Mouse (Mus musculus): ENCODE results near the gene Grin1. TPM values are rescaled to one million over a fixed set of nuclear protein-coding genes. Genes with fewer than 3 reads are reported as not detected.

Gene Grin1
- polyA plus RNA-seq (2012), result not detected in 2 replicates

DNA sequence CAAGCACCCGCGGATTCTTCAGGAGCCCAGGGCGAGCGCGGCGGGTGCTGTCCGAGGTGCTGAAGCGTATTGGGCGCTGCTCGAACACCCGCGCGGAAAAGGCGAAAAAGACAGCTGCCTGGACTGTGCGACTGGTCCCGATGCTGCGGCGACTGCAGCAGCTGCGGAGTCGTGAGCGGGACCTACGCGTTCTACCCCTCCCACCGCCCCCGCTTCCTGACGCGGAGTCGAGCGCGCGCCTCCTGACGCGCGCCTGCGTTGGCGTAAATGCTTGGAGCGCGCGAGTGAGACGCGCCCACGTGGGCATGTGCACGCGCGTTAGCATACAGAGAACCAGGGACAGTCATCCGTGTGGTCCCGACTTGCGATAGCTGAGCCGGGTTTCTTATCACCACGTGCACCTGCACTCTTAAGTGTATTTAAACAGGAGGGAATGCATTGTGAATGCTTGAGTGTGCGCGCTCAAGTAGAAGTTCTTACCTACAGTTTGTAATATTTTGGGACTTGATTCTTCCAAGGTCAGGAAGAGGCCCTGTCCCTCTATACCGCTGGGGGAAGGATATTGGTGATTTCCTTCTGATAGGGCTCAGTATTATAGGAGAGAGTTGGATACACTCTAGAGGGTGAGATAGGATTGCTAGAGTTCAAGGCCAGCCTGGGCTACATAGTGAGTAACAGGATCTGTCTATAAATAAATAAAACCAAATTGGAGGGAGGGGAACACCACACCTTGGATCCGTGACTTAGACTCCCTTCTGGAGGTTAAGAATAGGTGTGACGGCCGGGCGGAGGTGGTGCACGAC lies at the start of gene Grin1:
TSS of gene Grin1 (minus strand) at position 217 of the 803 bp plus-strand sequence.
- Histone ChIP-seq H3K4me3 (replicated peaks) (no peak within 1 kb of the TSS), H3K4me1 (ENCODE audit: control insufficient read depth) (peaks cover 9% of the 10 kb centered on the region), H3K36me3 (ENCODE audit: control insufficient read depth) (no peaks in the 10 kb centered on the region), H3K27me3 (ENCODE audit: control insufficient read depth) (peaks cover 74% of the 10 kb centered on the region), H3K9me3 (ENCODE audit: control insufficient read depth, low read length) (no peaks in the 10 kb centered on the region; the same call in 1 of the 2 replicates)
- no peak for TF ChIP-seq GATA1 (IDR thresholded peaks at IDR 0.05; ENCODE audit: low read length)
- TF ChIP-seq TAL1 (IDR thresholded peaks at IDR 0.05; ENCODE audit: low read length), result no peak

- TF ChIP-seq TAL1 (IDR thresholded peaks at IDR 0.05; ENCODE audit: low read length) (no peak), GATA1 (IDR thresholded peaks at IDR 0.05; ENCODE audit: low read length) (no peak)
- H3K27me3 ChIP-seq (ENCODE audit: control insufficient read depth), result peaks cover 41% of the 10 kb centered on the region
- peaks cover 32% of the 10 kb centered on the region for H3K4me1 ChIP-seq (ENCODE audit: control insufficient read depth)
Observed at GRCm38 (mm10) chr2:25365091-25365761, 46.2 kb upstream of the Grin1 start, which contains the start of gene Uap1l1. TSS of gene Uap1l1 (minus strand) at chr2:25365682.

DNA sequence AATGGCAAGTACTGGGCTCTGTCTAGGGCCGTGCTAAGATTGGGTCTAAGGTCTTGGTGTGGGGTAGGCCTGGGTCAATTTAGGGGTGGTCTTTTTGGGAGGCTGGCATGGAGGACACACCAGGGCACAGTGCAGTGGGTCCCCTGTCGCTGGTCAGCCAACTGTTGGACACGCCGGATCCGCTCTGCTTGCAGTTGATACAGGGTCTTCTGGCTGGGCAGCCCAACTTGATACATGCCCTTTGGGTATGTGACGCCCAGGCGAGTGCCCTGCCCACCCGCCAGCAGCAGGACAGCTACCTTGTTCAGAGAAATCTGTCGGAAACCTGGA lies 45.7 kb upstream of the Grin1 start:
- Histone ChIP-seq H3K36me3 (ENCODE audit: control insufficient read depth) (peaks cover 2% of the 10 kb centered on the region), H3K27me3 (ENCODE audit: control insufficient read depth) (peaks cover 41% of the 10 kb centered on the region), H3K9me3 (ENCODE audit: control insufficient read depth, low read length) (no peaks in the 10 kb centered on the region), H3K4me1 (ENCODE audit: control insufficient read depth) (peaks cover 27% of the 10 kb centered on the region), H3K4me3 (replicated peaks) (peak overlapping the region; percentile 63)
- TF ChIP-seq GATA1 (IDR thresholded peaks at IDR 0.05; ENCODE audit: low read length) (no peak), TAL1 (IDR thresholded peaks at IDR 0.05; ENCODE audit: low read length) (no peak)

More at GRCm38 (mm10) chr2:25365091-25365761, 46.2 kb upstream of the Grin1 start, which contains the start of gene Uap1l1:
- Histone ChIP-seq H3K9me3 (ENCODE audit: control insufficient read depth, low read length) (no peaks in the 10 kb centered on the region), H3K36me3 (ENCODE audit: control insufficient read depth) (peaks cover 2% of the 10 kb centered on the region), H3K4me3 (replicated peaks) (peak within 1 kb of the TSS; percentile 63)

GRCm38 (mm10) chr2:25364313-25364712 lies 45.3 kb upstream of the Grin1 start:
- peaks cover 41% of the 10 kb centered on the region for H3K27me3 ChIP-seq (ENCODE audit: control insufficient read depth)
- H3K4me3 ChIP-seq (replicated peaks), result peak overlapping the region; percentile 63
- peaks cover 2% of the 10 kb centered on the region for H3K36me3 ChIP-seq (ENCODE audit: control insufficient read depth)
- TF ChIP-seq GATA1 (IDR thresholded peaks at IDR 0.05; ENCODE audit: low read length) (no peak), TAL1 (IDR thresholded peaks at IDR 0.05; ENCODE audit: low read length) (no peak)
- peaks cover 23% of the 10 kb centered on the region for H3K4me1 ChIP-seq (ENCODE audit: control insufficient read depth)
- H3K9me3 ChIP-seq (ENCODE audit: control insufficient read depth, low read length), result no peaks in the 10 kb centered on the region

DNA sequence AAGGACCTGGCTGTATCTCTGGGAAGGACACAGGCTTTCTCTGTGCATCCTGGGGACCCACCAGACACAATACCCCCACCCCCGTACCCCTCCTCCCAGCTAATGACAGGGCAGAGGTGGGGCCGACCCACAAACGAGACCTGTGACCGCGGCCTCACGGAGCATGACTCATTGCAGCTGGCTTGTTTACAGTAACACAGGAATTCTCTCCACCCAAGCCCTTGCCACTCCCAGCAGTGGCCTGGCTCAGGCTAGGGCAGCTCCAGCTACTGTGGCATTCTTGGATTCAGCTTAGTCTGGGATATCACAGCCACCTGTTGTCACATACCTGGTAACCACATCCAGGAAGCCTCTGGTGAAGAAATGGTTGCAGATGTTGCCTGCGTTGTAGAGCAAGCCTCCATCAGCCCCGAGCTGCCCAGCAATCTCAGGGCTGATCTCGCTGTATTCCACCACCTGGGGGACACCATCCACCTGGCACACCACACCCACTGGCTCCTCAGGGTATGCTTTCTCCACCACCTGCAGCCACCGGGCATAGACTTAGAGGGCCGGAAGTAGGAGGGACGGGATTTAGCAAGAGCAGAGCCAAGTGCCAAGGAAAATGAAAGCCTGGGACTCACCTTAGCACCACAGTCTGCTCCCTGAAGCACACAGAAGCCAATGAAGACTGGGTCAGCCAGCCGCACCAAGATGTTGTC lies 44.6 kb upstream of the Grin1 start:
- Histone ChIP-seq H3K4me1 (ENCODE audit: control insufficient read depth) (peaks cover 19% of the 10 kb centered on the region), H3K4me3 (replicated peaks) (no peak overlapping the region), H3K9me3 (ENCODE audit: control insufficient read depth, low read length) (no peaks in the 10 kb centered on the region), H3K36me3 (ENCODE audit: control insufficient read depth) (peaks cover 2% of the 10 kb centered on the region), H3K27me3 (ENCODE audit: control insufficient read depth) (peaks cover 41% of the 10 kb centered on the region)
- no peak for TF ChIP-seq GATA1 (IDR thresholded peaks at IDR 0.05; ENCODE audit: low read length)
- TF ChIP-seq TAL1 (IDR thresholded peaks at IDR 0.05; ENCODE audit: low read length), result no peak

DNA sequence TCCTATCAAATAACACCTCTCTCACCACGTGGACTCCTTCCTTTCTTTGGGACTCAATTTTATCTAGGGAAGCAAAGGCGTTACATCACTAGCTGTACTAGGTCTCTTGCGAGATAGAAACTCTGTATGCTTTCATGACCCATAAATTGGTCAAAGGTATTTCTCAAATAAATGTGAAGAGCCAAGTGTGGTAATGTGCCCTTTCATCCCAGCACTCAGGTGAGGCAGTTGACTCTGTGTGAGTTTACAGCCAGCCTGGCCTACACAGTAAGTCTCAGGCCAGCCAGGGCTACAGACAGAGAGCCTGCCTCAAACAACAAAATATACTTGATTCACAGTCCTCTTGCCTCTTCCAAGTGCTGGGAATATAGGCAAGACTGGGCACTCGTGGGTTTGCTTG lies 40.9 kb upstream of the Grin1 start:
- Histone ChIP-seq H3K27me3 (ENCODE audit: control insufficient read depth) (peaks cover 14% of the 10 kb centered on the region), H3K4me1 (ENCODE audit: control insufficient read depth) (peaks cover 26% of the 10 kb centered on the region), H3K4me3 (replicated peaks) (no peak overlapping the region), H3K9me3 (ENCODE audit: control insufficient read depth, low read length) (no peaks in the 10 kb centered on the region), H3K36me3 (ENCODE audit: control insufficient read depth) (peaks cover 6% of the 10 kb centered on the region)
- TF ChIP-seq TAL1 (IDR thresholded peaks at IDR 0.05; ENCODE audit: low read length), result no peak
- TF ChIP-seq GATA1 (IDR thresholded peaks at IDR 0.05; ENCODE audit: low read length), result no peak

DNA sequence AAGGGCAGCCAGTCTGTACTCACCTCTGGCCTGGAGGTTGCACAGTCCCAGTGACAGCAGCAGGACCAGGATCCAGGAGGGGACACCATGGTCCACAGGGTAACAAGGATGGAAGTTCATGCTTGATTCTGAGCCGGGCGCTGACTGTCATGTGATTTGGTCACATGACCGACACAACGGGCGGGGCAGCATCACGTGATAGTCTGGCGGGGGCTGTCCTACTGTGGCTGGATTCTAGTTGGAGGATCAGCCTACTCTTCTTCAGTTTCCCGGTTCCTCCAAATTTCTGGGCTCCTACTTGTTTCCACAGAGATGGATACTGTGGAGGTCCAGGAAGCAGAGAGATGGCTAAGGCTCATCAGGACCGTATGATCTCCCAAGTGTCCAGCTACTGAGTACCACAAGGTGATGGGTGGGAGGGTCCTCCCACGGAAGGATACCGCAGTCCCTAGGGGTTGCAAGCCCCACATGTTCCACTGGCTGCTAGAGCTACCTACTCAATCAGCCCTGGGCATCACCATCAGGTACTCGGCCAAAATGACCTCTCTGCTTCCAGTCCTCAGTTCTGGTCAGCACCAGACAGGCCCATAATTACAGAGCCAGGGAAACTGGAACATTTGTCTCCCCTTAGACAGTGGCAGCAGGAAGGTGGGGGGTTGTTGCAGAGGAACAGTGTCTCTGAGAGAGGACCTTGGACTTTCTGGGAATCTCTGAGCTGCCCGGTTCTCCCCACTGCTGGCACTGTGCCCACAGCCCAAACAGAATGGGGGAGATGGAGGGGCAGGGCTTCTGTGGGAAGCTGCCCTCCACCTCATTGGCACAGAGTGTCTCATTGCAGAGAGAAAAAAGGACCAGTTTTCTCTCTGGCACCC lies 37.5 kb upstream of the Grin1 start, which contains the start of gene Dpp7:
TSS of gene Dpp7 (minus strand) at position 152 of the 872 bp plus-strand sequence.
- no peaks in the 10 kb centered on the region for H3K27me3 ChIP-seq (ENCODE audit: control insufficient read depth)
- no peaks in the 10 kb centered on the region for H3K9me3 ChIP-seq (ENCODE audit: control insufficient read depth, low read length)
- no peak for TF ChIP-seq GATA1 (IDR thresholded peaks at IDR 0.05; ENCODE audit: low read length)
- no peak for TF ChIP-seq TAL1 (IDR thresholded peaks at IDR 0.05; ENCODE audit: low read length)
- peaks cover 27% of the 10 kb centered on the region for H3K4me1 ChIP-seq (ENCODE audit: control insufficient read depth)
- H3K4me3 ChIP-seq (replicated peaks), result peak within 1 kb of the TSS; percentile 77
- H3K36me3 ChIP-seq (ENCODE audit: control insufficient read depth), result peaks cover 36% of the 10 kb centered on the region

- Histone ChIP-seq H3K4me3 (replicated peaks) (peak overlapping the region; percentile 77), H3K4me1 (ENCODE audit: control insufficient read depth) (peaks cover 27% of the 10 kb centered on the region), H3K36me3 (ENCODE audit: control insufficient read depth) (peaks cover 43% of the 10 kb centered on the region), H3K9me3 (ENCODE audit: control insufficient read depth, low read length) (no peaks in the 10 kb centered on the region), H3K27me3 (ENCODE audit: control insufficient read depth) (no peaks in the 10 kb centered on the region)
- TF ChIP-seq GATA1 (IDR thresholded peaks at IDR 0.05; ENCODE audit: low read length) (no peak), TAL1 (IDR thresholded peaks at IDR 0.05; ENCODE audit: low read length) (no peak)
Observed at GRCm38 (mm10) chr2:25355419-25356066, 36.6 kb upstream of the Grin1 start.

All from erythroblast, embryonic 14.5 days (primary cell).